Mouse (Mus musculus) bone marrow macrophage, adult 2 months (primary cell): ENCODE measurements around the gene Zfp609. TPM values are rescaled to one million over a fixed set of nuclear protein-coding genes. Genes with fewer than 3 reads are reported as not detected.
A peak's percentile ranks its signal among the peaks of the same experiment; 100 is the strongest.

Experiments
- H3K27ac ChIP-seq: 2 replicates; pipeline ENCODE4 v1.5.1; 2012; ENCODE audit warnings: low read depth, low read length; ENCODE audit not compliant: insufficient read depth
- H3K4me1 ChIP-seq: 2 replicates; pipeline ENCODE4 v1.6.1; 2012; ENCODE audit warnings: low read length; ENCODE audit not compliant: control insufficient read depth, insufficient read depth
- H3K4me3 ChIP-seq: 2 replicates; pipeline ENCODE4 v1.5.1; 2012; ENCODE audit warnings: mild to moderate bottlenecking, low read length, moderate library complexity; ENCODE audit not compliant: insufficient read depth
- CTCF ChIP-seq: IDR thresholded peaks from 2 replicates; pipeline ENCODE4 v1.5.1; 2012; ENCODE audit warnings: low read depth, mild to moderate bottlenecking, low read length, moderate library complexity
- POLR2A ChIP-seq: IDR thresholded peaks from 2 replicates; pipeline ENCODE4 v1.6.1; 2012; ENCODE audit warnings: mild to moderate bottlenecking, low read depth, low read length, borderline replicate concordance
- polyA plus RNA-seq: library from polyadenylated mRNA; stranded (reverse); fragments of >200 nt; gene quantifications from 2 replicates; pipeline ENCODE4 v1.2.4, GENCODE M21; 2012; ENCODE audit not compliant: missing spikeins, insufficient read depth, insufficient read length

Zfp609 gene
- polyA plus RNA-seq, 1 experiment: 10.9 TPM

DNA sequence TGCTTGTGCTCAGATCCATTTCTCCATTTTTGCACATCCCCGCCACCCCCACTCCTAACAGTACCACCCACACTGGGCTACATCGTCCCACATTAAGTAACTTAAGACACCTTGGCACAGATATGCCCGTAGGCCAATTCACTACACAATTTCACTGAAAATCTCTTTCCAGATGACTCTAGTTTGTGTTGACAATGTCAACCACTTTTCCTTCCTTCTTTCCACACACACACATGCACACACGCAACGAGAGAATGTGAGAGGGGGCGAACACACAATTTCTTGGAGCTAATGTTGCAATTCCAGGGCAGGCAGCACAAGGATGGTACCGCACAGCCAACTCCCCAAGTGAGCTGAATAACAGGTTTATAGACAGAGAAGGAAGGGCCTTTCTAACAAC is 75.5 kb downstream of the Zfp609 start:
- no peak for TF ChIP-seq CTCF
- no peak for TF ChIP-seq POLR2A
- H3K27ac ChIP-seq: no peak overlapping the region
- H3K4me3 ChIP-seq: no peak overlapping the region
- H3K4me1 ChIP-seq: peaks cover 3% of the 10 kb centered on the region; the same call in 1 of the 2 replicates

GRCm38 (mm10) chr9:65748102-65748501 is 79.3 kb downstream of the Zfp609 start:
- peaks cover 28% of the 10 kb centered on the region for H3K4me1 ChIP-seq
- no peak overlapping the region for H3K27ac ChIP-seq
- no peak for TF ChIP-seq POLR2A
- no peak for TF ChIP-seq CTCF
- H3K4me3 ChIP-seq: no peak overlapping the region

DNA sequence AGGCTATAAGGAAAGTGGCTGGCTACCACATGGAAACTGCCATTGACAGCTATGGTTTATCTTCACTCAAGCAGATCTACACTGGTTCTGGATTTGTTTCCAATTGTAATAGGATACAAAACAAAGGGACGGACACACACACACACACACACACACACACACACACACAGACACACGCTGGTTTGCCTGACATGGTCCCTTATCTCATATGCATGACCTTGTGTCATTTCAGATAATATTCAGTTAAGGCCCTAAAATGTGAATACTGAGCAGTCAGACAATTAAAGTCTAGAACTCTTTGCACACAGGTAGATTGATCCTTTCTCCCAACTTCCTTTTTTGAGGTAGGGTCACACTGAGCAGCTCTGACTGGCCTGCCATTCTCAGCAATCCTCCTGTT is 80.9 kb downstream of the Zfp609 start:
- Histone ChIP-seq H3K4me3 (no peak overlapping the region), H3K27ac (no peak overlapping the region), H3K4me1 (peaks cover 27% of the 10 kb centered on the region)
- TF ChIP-seq CTCF (no peak), POLR2A (no peak)

- TF ChIP-seq POLR2A (no peak), CTCF (no peak)
- Histone ChIP-seq H3K27ac (0 out of 2 replicates have a peak overlapping the region, but pooled peaks have one; percentile 7), H3K4me1 (peaks cover 37% of the 10 kb centered on the region), H3K4me3 (no peak overlapping the region)
Observed at GRCm38 (mm10) chr9:65745456-65745855, 81.9 kb downstream of the Zfp609 start.

GRCm38 (mm10) chr9:65744171-65745082 is 82.9 kb downstream of the Zfp609 start:
- Histone ChIP-seq H3K27ac (no peak overlapping the region), H3K4me3 (no peak overlapping the region), H3K4me1 (peaks cover 37% of the 10 kb centered on the region)
- TF ChIP-seq POLR2A (no peak), CTCF (no peak)

DNA sequence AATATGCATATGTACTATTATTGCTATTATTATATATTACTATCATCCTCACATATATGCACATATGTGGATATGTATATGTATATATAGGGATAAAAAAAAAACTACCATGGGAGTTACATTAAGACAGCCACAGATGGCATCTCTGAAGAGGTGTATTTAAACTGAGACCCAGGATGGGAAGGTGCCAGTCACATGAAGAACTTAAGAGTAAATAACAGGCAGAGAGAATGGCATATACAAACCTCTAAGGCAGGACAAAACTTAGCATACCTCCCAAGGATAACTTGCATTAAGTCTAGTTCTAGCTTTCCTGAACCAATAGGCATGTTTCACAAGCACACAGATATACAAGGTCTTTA is 83.6 kb downstream of the Zfp609 start:
- no peak for TF ChIP-seq POLR2A
- no peak for TF ChIP-seq CTCF
- H3K4me1 ChIP-seq: peaks cover 37% of the 10 kb centered on the region
- H3K4me3 ChIP-seq: no peak overlapping the region
- no peak overlapping the region for H3K27ac ChIP-seq

DNA sequence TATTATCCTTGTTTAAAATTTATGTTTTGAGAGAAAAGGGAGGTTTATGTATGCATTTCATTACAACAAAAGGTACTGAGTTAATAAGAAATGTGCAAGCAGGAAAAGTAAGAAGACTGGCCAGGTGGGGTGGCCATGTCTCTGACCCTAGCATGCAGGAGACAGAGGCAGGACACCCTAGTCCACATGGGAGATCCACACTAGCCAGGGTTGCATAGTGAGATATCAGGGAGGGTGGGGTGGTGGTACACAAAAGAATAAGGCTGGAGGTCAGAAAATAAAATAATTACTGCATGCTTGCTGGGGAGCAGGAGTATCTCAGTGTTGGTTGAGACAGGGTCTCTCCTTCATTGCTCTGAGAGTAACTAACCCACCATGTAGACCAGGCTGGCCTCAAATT is 84.0 kb downstream of the Zfp609 start:
- TF ChIP-seq POLR2A (no peak), CTCF (no peak)
- H3K27ac ChIP-seq: no peak overlapping the region
- H3K4me1 ChIP-seq: peaks cover 37% of the 10 kb centered on the region
- H3K4me3 ChIP-seq: no peak overlapping the region

GRCm38 (mm10) chr9:65742777-65743176 is 84.6 kb downstream of the Zfp609 start:
- peaks cover 37% of the 10 kb centered on the region for H3K4me1 ChIP-seq
- TF ChIP-seq CTCF: no peak
- TF ChIP-seq POLR2A: no peak
- H3K27ac ChIP-seq: no peak overlapping the region
- H3K4me3 ChIP-seq: no peak overlapping the region

GRCm38 (mm10) chr9:65741066-65741852 is 86.1 kb downstream of the Zfp609 start:
- Histone ChIP-seq H3K4me3 (no peak overlapping the region), H3K27ac (peak overlapping the region; percentile 37; the same call in 1 of the 2 replicates), H3K4me1 (peaks cover 36% of the 10 kb centered on the region)
- TF ChIP-seq CTCF (no peak), POLR2A (no peak)

- no peak for TF ChIP-seq CTCF
- H3K27ac ChIP-seq: no peak overlapping the region
- no peak overlapping the region for H3K4me3 ChIP-seq
- H3K4me1 ChIP-seq: no peaks in the 10 kb centered on the region
Observed at GRCm38 (mm10) chr9:65734931-65735330, 92.4 kb downstream of the Zfp609 start.
